8 mouse cellular contexts compared by ENCODE assay signal in genomic region chr6:148442671-148443290, GRCm38 (mm10). TPM values are rescaled to one million over a fixed set of nuclear protein-coding genes. Genes with fewer than 3 reads are reported as not detected.
DNase-seq lines count a peak whose midpoint lies in the region; ATAC-seq and TF ChIP-seq lines count a peak whose summit lies in the region.

No protein-coding gene starts in this region.

- no peak for TF ChIP-seq CTCF in E14TG2a.4 (conservative IDR thresholded peaks at IDR 0.05; ENCODE audit: low read length)
- no peak for TF ChIP-seq CTCF in left cerebral cortex, adult 2 months (IDR thresholded peaks at IDR 0.05)

- H3K4me3 ChIP-seq in E14TG2a.4 (replicated peaks; ENCODE audit: low read length) = peak overlapping the region; percentile 90
- peak overlapping the region; percentile 61 for H3K4me3 ChIP-seq in forebrain, embryonic 15.5 days
- peak overlapping the region; percentile 75 for H3K4me3 ChIP-seq in hindbrain, embryonic 10.5 days
- peak overlapping the region; percentile 85 for H3K4me3 ChIP-seq in left cerebral cortex, adult 2 months
- peak overlapping the region; percentile 65 for H3K4me3 ChIP-seq in stomach, embryonic 14.5 days (ENCODE audit: low read depth, low read length)

- peak overlapping the region; percentile 5; the same call in 1 of the 2 replicates for H3K27ac ChIP-seq in forebrain, embryonic 15.5 days (replicated peaks)
- 0 out of 2 replicates have a peak overlapping the region, but pooled peaks have one; percentile 40 for H3K27ac ChIP-seq in hindbrain, embryonic 10.5 days
- H3K27ac ChIP-seq in left cerebral cortex, adult 2 months = peak overlapping the region; percentile 89
- H3K27ac ChIP-seq in stomach, embryonic 14.5 days (ENCODE audit: low read length) = no peak overlapping the region

- H3K36me3 ChIP-seq in E14TG2a.4 (ENCODE audit: insufficient read depth, low read length) = no peaks in the 10 kb centered on the region
- H3K36me3 ChIP-seq in forebrain, embryonic 15.5 days = no peaks in the 10 kb centered on the region
- H3K36me3 ChIP-seq in hindbrain, embryonic 10.5 days = no peaks in the 10 kb centered on the region
- no peaks in the 10 kb centered on the region for H3K36me3 ChIP-seq in stomach, embryonic 14.5 days (ENCODE audit: control insufficient read depth, insufficient read depth, low read length)

- H3K9me3 ChIP-seq in E14TG2a.4 (ENCODE audit: low read length) = no peaks in the 10 kb centered on the region
- H3K9me3 ChIP-seq in forebrain, embryonic 15.5 days = no peaks in the 10 kb centered on the region
- no peaks in the 10 kb centered on the region for H3K9me3 ChIP-seq in hindbrain, embryonic 10.5 days
- H3K9me3 ChIP-seq in stomach, embryonic 14.5 days (ENCODE audit: control insufficient read depth, low read depth, low read length) = no peaks in the 10 kb centered on the region

- DNase-seq in R1 (ENCODE audit: low read depth, low spot score) = peak; percentile 67
- DNase-seq in hindbrain, embryonic 10.5 days (ENCODE audit: low spot score) = peak; percentile 58
- peak; percentile 27 to 51 for DNase-seq in left cerebral cortex, adult 2 months (ENCODE audit: extremely low spot score in 1 of 2, low spot score in 2 of 2)
- peak; percentile 61 for DNase-seq in mesoderm, embryonic 11.5 days (ENCODE audit: low read depth, low spot score)

- peak overlapping the region; percentile 57 for H3K9ac ChIP-seq in forebrain, embryonic 15.5 days (replicated peaks)
- H3K9ac ChIP-seq in stomach, embryonic 14.5 days (replicated peaks; ENCODE audit: low read depth, low read length) = peak overlapping the region; percentile 25

- peak; percentile 25 for ATAC-seq in forebrain, embryonic 15.5 days (replicated peaks)
- ATAC-seq in stomach, embryonic 14.5 days (ENCODE audit: insufficient number of reproducible peaks, insufficient read depth, low FRiP score, low read depth) = no peak
- ATAC-seq in erythroid progenitor cell, adult 5-6 weeks (replicated peaks; ENCODE audit: low FRiP score, poor library complexity, severe bottlenecking) = no peak

- H3K4me1 ChIP-seq in E14TG2a.4 (replicated peaks; ENCODE audit: low read depth, low read length) = peaks cover 38% of the 10 kb centered on the region
- peaks cover 21% of the 10 kb centered on the region for H3K4me1 ChIP-seq in forebrain, embryonic 15.5 days
- H3K4me1 ChIP-seq in hindbrain, embryonic 10.5 days (replicated peaks) = peaks cover 29% of the 10 kb centered on the region
- peaks cover 5% of the 10 kb centered on the region; the same call in 1 of the 2 replicates for H3K4me1 ChIP-seq in stomach, embryonic 14.5 days (ENCODE audit: control insufficient read depth, insufficient read depth, low read length)

- intact Hi-C loops in left cerebral cortex, adult 2 months (cut with DNase I) = loop anchor here (1.0 to 5.0 kb wide), 6 partner anchors 112 to 310 kb away; partner anchors contain the start of gene Ergic2

- H3K27me3 ChIP-seq in E14TG2a.4 (ENCODE audit: insufficient read depth, low read length) = peaks cover 55% of the 10 kb centered on the region
- peaks cover 13% of the 10 kb centered on the region for H3K27me3 ChIP-seq in forebrain, embryonic 15.5 days
- H3K27me3 ChIP-seq in hindbrain, embryonic 10.5 days (ENCODE audit: insufficient read depth, poor library complexity, severe bottlenecking) = peaks cover 62% of the 10 kb centered on the region
- H3K27me3 ChIP-seq in stomach, embryonic 14.5 days (ENCODE audit: control insufficient read depth, insufficient read depth, low read length) = no peaks in the 10 kb centered on the region

- WGBS in forebrain, embryonic 15.5 days = under 1% methylated on average over 27 of the region's 27 CpGs
- under 1% methylated on average over 27 of the region's 27 CpGs for WGBS in hindbrain, embryonic 10.5 days
- under 1% methylated on average over 27 of the region's 27 CpGs for WGBS in stomach, embryonic 14.5 days

- peak overlapping the region; percentile 92 for H3K4me2 ChIP-seq in forebrain, embryonic 15.5 days (replicated peaks)
- H3K4me2 ChIP-seq in stomach, embryonic 14.5 days (replicated peaks; ENCODE audit: low read depth, low read length) = peak overlapping the region; percentile 91

RNA-seq across cellular contexts. Expression of gene Tmtc1, which starts 1.4 kb away (rescaled TPM):
- polyA plus RNA-seq in forebrain, embryonic 15.5 days (2015; fragmentation: Nextera tagmentation; extraction: Ambion mirVana) = 2.6 TPM in 2 replicates
- polyA plus RNA-seq in hindbrain, embryonic 10.5 days (2016; fragmentation: Nextera tagmentation; extraction: Ambion mirVana) = 0.61 and 1.3 TPM in 2 replicates
- total RNA-seq in left cerebral cortex, adult 2 months (2021) = 10 to 100 TPM; 58.7 to 60.1 TPM
- polyA plus RNA-seq in stomach, embryonic 14.5 days (2014; fragmentation: Nextera tagmentation; extraction: Ambion mirVana) = 2.8 and 3.3 TPM in 2 replicates
- 0.42 TPM in 1 of 2 replicates, not detected in the other for total RNA-seq in erythroid progenitor cell, adult 5-6 weeks (2015; ENCODE audit: low replicate concordance)
- 0.26 and 0.45 TPM in 2 replicates for total RNA-seq in erythroid progenitor cell, adult 5-6 weeks (2017; ENCODE audit: low replicate concordance)
